Mouse (Mus musculus) cerebellum, adult 2 months (tissue): Measurements from ENCODE around the gene Ank2.

Experiments used
- CTCF ChIP-seq: fragments of 200-500 bp; IDR thresholded peaks from 2 replicates; pipeline ENCODE4 v1.5.1; 2011; ENCODE audit warnings: low read depth, mild to moderate bottlenecking, control low read depth, low read length, moderate library complexity, borderline replicate concordance; ENCODE audit not compliant: insufficient read depth
- POLR2A ChIP-seq: fragments of 200-500 bp; IDR thresholded peaks from 2 replicates; pipeline ENCODE4 v1.6.1; 2011; ENCODE audit warnings: low read length, control low read depth, borderline replicate concordance; ENCODE audit not compliant: insufficient read depth

DNA sequence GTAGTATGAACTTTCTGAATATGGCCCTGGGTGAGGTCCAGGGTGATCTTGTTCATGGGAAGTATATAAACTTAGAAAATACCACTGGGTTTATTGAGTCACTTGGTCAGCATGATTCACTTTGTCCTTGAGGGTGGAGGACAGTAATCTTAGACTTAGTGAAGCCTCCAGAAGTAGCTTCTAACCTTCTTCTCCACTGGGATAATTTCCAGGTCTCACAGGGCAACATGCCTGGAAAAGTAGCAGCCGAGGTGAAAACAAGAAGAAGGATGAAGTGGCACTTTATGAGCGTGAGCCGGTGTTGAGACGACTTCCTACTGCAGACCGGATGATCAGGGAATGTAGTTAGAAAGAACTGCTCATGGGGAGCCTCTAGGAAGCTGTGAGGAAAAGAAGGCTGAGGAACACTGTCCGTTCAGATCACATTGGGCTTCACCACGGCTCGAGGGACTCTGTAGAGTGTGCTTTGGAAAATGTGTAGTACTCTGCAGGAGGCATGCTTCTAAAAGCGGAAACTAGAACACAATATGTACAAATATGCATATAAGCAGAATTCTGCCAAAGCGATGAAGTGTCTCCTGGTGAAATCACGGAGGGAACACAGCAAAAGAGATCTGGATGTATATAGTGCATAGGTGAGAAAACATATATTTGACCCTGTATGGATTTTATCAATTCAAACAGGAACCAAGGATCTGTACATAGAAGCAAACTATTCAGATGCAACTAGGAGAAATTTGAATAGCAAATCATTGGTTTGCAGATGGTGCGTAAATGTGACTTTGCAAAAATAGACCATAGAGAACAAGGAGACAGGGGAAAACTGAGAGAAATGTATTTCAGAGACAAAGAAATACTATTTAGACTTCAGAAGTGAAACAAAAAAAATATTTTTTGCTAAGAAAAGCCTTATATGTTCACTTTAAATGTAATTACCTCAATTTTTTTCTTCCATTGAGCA is 12.9 kb upstream of the Ank2 start:
- TF ChIP-seq POLR2A (no peak), CTCF (no peak)
